Mouse (Mus musculus) ovary, adult 2 months (tissue): ENCODE results near the gene Gprc5c. TPM values are rescaled to one million over a fixed set of nuclear protein-coding genes. Genes with fewer than 3 reads are reported as not detected.

Source experiments
- polyA plus RNA-seq: library from polyadenylated mRNA; depleted of rRNA; stranded (reverse); fragments of >200 nt; gene quantifications from 2 replicates; pipeline ENCODE4 v1.2.3, GENCODE M21; 2012; rRNA removed

Gprc5c gene
- polyA plus RNA-seq, result 51.7 and 58.2 TPM in 2 replicates

GRCm38 (mm10) chr11:114850452-114851268, at the start of gene Gprc5c:
Gene Gprc5c (plus strand): TSS chr11:114851152.

GRCm38 (mm10) chr11:114889991-114890518, 39.1 kb downstream of the Gprc5c start, which contains the start of gene Cd300a:
Gene Cd300a (plus strand): TSS chr11:114890041.

Other genes with a start within 250 kb of the Gprc5c start
- gene Rpl38, start 182.6 kb upstream of the Gprc5c start, polyA plus RNA-seq, result 206 and 277 TPM in 2 replicates
- 86.8 and 101 TPM in 2 replicates for gene Ttyh2, start 175.7 kb upstream of the Gprc5c start, polyA plus RNA-seq
- 17.6 and 18.1 TPM in 2 replicates for gene Dnaic2, start 123.7 kb upstream of the Gprc5c start, polyA plus RNA-seq
- 21.2 and 26.4 TPM in 2 replicates for gene Kif19a, start 85.8 kb upstream of the Gprc5c start, polyA plus RNA-seq
- 10.0 and 13.6 TPM in 2 replicates for gene Btbd17, start 55.2 kb upstream of the Gprc5c start, polyA plus RNA-seq
- gene Gpr142, start 52.2 kb upstream of the Gprc5c start, polyA plus RNA-seq, result 1.4 and 1.6 TPM in 2 replicates
- 1.4 and 1.5 TPM in 2 replicates for gene Cd300a, start 38.9 kb downstream of the Gprc5c start, polyA plus RNA-seq
- gene Cd300lb, start 83.2 kb downstream of the Gprc5c start, polyA plus RNA-seq, result 1.1 and 1.4 TPM in 2 replicates
- 0.36 TPM in 1 of 2 replicates, not detected in the other for gene Cd300c, start 118.0 kb downstream of the Gprc5c start, polyA plus RNA-seq
- gene Cd300ld, start 138.8 kb downstream of the Gprc5c start, polyA plus RNA-seq, result 1.3 and 1.7 TPM in 2 replicates
- 4.0 and 5.3 TPM in 2 replicates for gene Cd300c2, start 150.7 kb downstream of the Gprc5c start, polyA plus RNA-seq
- gene Cd300ld2, start 165.0 kb downstream of the Gprc5c start, polyA plus RNA-seq, result 0.28 TPM in 1 of 2 replicates, not detected in the other
- gene Cd300ld4, start 175.9 kb downstream of the Gprc5c start, polyA plus RNA-seq, result 1.4 and 1.7 TPM in 2 replicates
- gene Cd300ld5, start 186.6 kb downstream of the Gprc5c start, polyA plus RNA-seq, result 0.68 and 1.7 TPM in 2 replicates
- gene Cd300ld3, start 197.3 kb downstream of the Gprc5c start, polyA plus RNA-seq, result 12.6 and 13.7 TPM in 2 replicates
- 0.25 and 0.31 TPM in 2 replicates for gene Cd300e, start 211.0 kb downstream of the Gprc5c start, polyA plus RNA-seq
- 2.0 and 2.7 TPM in 2 replicates for gene Rab37, start 240.3 kb downstream of the Gprc5c start, polyA plus RNA-seq